Mouse (Mus musculus): ENCODE data around the gene Pde8b. TPM values are rescaled to one million over a fixed set of nuclear protein-coding genes. Genes with fewer than 3 reads are reported as not detected.
A peak's percentile ranks its signal among the peaks of the same experiment; 100 is the strongest.

The Pde8b gene
- polyA plus RNA-seq, 1 experiment from 2014 or later, result 9.9 TPM

GRCm38 (mm10) chr13:95032973-95033372, 217.2 kb downstream of the Pde8b start:
- Histone ChIP-seq H3K9ac (replicated peaks; ENCODE audit: low read depth, low read length) (no peak overlapping the region), H3K4me2 (ENCODE audit: low read depth, low read length) (no peak overlapping the region), H3K4me1 (ENCODE audit: control insufficient read depth, insufficient read depth, low read length) (no peaks in the 10 kb centered on the region), H3K36me3 (ENCODE audit: control insufficient read depth, insufficient read depth, low read length) (no peaks in the 10 kb centered on the region), H3K4me3 (ENCODE audit: low read depth, low read length) (no peak overlapping the region), H3K27me3 (ENCODE audit: control insufficient read depth, insufficient read depth, low read length) (no peaks in the 10 kb centered on the region), H3K27ac (ENCODE audit: low read depth, low read length) (no peak overlapping the region), H3K9me3 (ENCODE audit: control insufficient read depth, low read length) (no peaks in the 10 kb centered on the region)
- no peak for ATAC-seq (ENCODE audit: low read depth)
- 83% methylated on average over 6 of the region's 6 CpGs for WGBS

GRCm38 (mm10) chr13:95032127-95032831, 217.9 kb downstream of the Pde8b start:
- Histone ChIP-seq H3K27me3 (ENCODE audit: control insufficient read depth, insufficient read depth, low read length) (no peaks in the 10 kb centered on the region), H3K9ac (replicated peaks; ENCODE audit: low read depth, low read length) (no peak overlapping the region; the same call in 1 of the 2 replicates), H3K4me1 (ENCODE audit: control insufficient read depth, insufficient read depth, low read length) (no peaks in the 10 kb centered on the region), H3K36me3 (ENCODE audit: control insufficient read depth, insufficient read depth, low read length) (no peaks in the 10 kb centered on the region), H3K4me2 (ENCODE audit: low read depth, low read length) (no peak overlapping the region), H3K27ac (ENCODE audit: low read depth, low read length) (peak overlapping the region; percentile 23; the same call in 1 of the 2 replicates), H3K9me3 (ENCODE audit: control insufficient read depth, low read length) (no peaks in the 10 kb centered on the region), H3K4me3 (ENCODE audit: low read depth, low read length) (no peak overlapping the region)
- whole genome bisulfite sequencing, result 53% methylated on average over 17 of the region's 17 CpGs
- ATAC-seq (ENCODE audit: low read depth), result no peak

- Histone ChIP-seq H3K36me3 (ENCODE audit: control insufficient read depth, insufficient read depth, low read length) (no peaks in the 10 kb centered on the region), H3K4me3 (ENCODE audit: low read depth, low read length) (no peak overlapping the region), H3K9me3 (ENCODE audit: control insufficient read depth, low read length) (no peaks in the 10 kb centered on the region), H3K4me2 (ENCODE audit: low read depth, low read length) (no peak overlapping the region), H3K4me1 (ENCODE audit: control insufficient read depth, insufficient read depth, low read length) (no peaks in the 10 kb centered on the region), H3K9ac (replicated peaks; ENCODE audit: low read depth, low read length) (no peak overlapping the region), H3K27me3 (ENCODE audit: control insufficient read depth, insufficient read depth, low read length) (no peaks in the 10 kb centered on the region), H3K27ac (ENCODE audit: low read depth, low read length) (no peak overlapping the region)
- 87% methylated on average over 6 of the region's 6 CpGs for WGBS
- ATAC-seq (ENCODE audit: low read depth), result no peak
These were observed 219.3 kb downstream of the Pde8b start for GRCm38 (mm10) chr13:95030828-95031227.

- Histone ChIP-seq H3K9ac (replicated peaks; ENCODE audit: low read depth, low read length) (no peak overlapping the region), H3K9me3 (ENCODE audit: control insufficient read depth, low read length) (no peaks in the 10 kb centered on the region)
- 83% methylated on average over 6 of the region's 6 CpGs for WGBS
These were observed 229.9 kb downstream of the Pde8b start for GRCm38 (mm10) chr13:95020216-95020615.

GRCm38 (mm10) chr13:95019345-95019744, 230.8 kb downstream of the Pde8b start:
- Histone ChIP-seq H3K36me3 (ENCODE audit: control insufficient read depth, insufficient read depth, low read length) (no peaks in the 10 kb centered on the region), H3K27me3 (ENCODE audit: control insufficient read depth, insufficient read depth, low read length) (no peaks in the 10 kb centered on the region), H3K27ac (ENCODE audit: low read depth, low read length) (no peak overlapping the region), H3K9ac (replicated peaks; ENCODE audit: low read depth, low read length) (no peak overlapping the region), H3K4me1 (ENCODE audit: control insufficient read depth, insufficient read depth, low read length) (no peaks in the 10 kb centered on the region), H3K4me3 (ENCODE audit: low read depth, low read length) (no peak overlapping the region), H3K4me2 (ENCODE audit: low read depth, low read length) (no peak overlapping the region), H3K9me3 (ENCODE audit: control insufficient read depth, low read length) (no peaks in the 10 kb centered on the region)
- no peak for ATAC-seq (ENCODE audit: low read depth)
- 89% methylated on average over 6 of the region's 6 CpGs for WGBS

More at GRCm38 (mm10) chr13:95020216-95020615, 229.9 kb downstream of the Pde8b start:
- H3K36me3 ChIP-seq (ENCODE audit: control insufficient read depth, insufficient read depth, low read length), result no peaks in the 10 kb centered on the region
- no peaks in the 10 kb centered on the region for H3K27me3 ChIP-seq (ENCODE audit: control insufficient read depth, insufficient read depth, low read length)
- no peaks in the 10 kb centered on the region for H3K4me1 ChIP-seq (ENCODE audit: control insufficient read depth, insufficient read depth, low read length)
- H3K27ac ChIP-seq (ENCODE audit: low read depth, low read length), result no peak overlapping the region
- H3K4me2 ChIP-seq (ENCODE audit: low read depth, low read length), result no peak overlapping the region
- no peak for ATAC-seq (ENCODE audit: low read depth)
- no peak overlapping the region for H3K4me3 ChIP-seq (ENCODE audit: low read depth, low read length)

GRCm38 (mm10) chr13:95017916-95018315, 232.2 kb downstream of the Pde8b start:
- under 1% methylated on average over 9 of the region's 9 CpGs for WGBS
- Histone ChIP-seq H3K27ac (ENCODE audit: low read depth, low read length) (no peak overlapping the region), H3K4me1 (ENCODE audit: control insufficient read depth, insufficient read depth, low read length) (no peaks in the 10 kb centered on the region), H3K36me3 (ENCODE audit: control insufficient read depth, insufficient read depth, low read length) (no peaks in the 10 kb centered on the region), H3K4me2 (ENCODE audit: low read depth, low read length) (0 out of 2 replicates have a peak overlapping the region, but pooled peaks have one; percentile 29), H3K9me3 (ENCODE audit: control insufficient read depth, low read length) (no peaks in the 10 kb centered on the region), H3K4me3 (ENCODE audit: low read depth, low read length) (no peak overlapping the region), H3K27me3 (ENCODE audit: control insufficient read depth, insufficient read depth, low read length) (no peaks in the 10 kb centered on the region), H3K9ac (replicated peaks; ENCODE audit: low read depth, low read length) (peak overlapping the region; percentile 37; the same call in 1 of the 2 replicates)
- peak; percentile 76 for ATAC-seq (ENCODE audit: low read depth)

GRCm38 (mm10) chr13:95017278-95017677, 232.9 kb downstream of the Pde8b start:
- Histone ChIP-seq H3K4me3 (ENCODE audit: low read depth, low read length) (no peak overlapping the region), H3K27me3 (ENCODE audit: control insufficient read depth, insufficient read depth, low read length) (no peaks in the 10 kb centered on the region), H3K9ac (replicated peaks; ENCODE audit: low read depth, low read length) (no peak overlapping the region), H3K4me2 (ENCODE audit: low read depth, low read length) (no peak overlapping the region), H3K4me1 (ENCODE audit: control insufficient read depth, insufficient read depth, low read length) (no peaks in the 10 kb centered on the region), H3K27ac (ENCODE audit: low read depth, low read length) (no peak overlapping the region), H3K9me3 (ENCODE audit: control insufficient read depth, low read length) (no peaks in the 10 kb centered on the region), H3K36me3 (ENCODE audit: control insufficient read depth, insufficient read depth, low read length) (no peaks in the 10 kb centered on the region)
- ATAC-seq (ENCODE audit: low read depth), result no peak
- 92% methylated on average over 6 of the region's 6 CpGs for WGBS

GRCm38 (mm10) chr13:95011546-95012257, 238.4 kb downstream of the Pde8b start:
- 88% methylated on average over 7 of the region's 7 CpGs for WGBS

GRCm38 (mm10) chr13:95009261-95009660, 240.9 kb downstream of the Pde8b start:
- 80% methylated on average over 7 of the region's 7 CpGs for WGBS
- Histone ChIP-seq H3K4me3 (ENCODE audit: low read depth, low read length) (no peak overlapping the region), H3K4me1 (ENCODE audit: control insufficient read depth, insufficient read depth, low read length) (no peaks in the 10 kb centered on the region), H3K9ac (replicated peaks; ENCODE audit: low read depth, low read length) (no peak overlapping the region), H3K9me3 (ENCODE audit: control insufficient read depth, low read length) (no peaks in the 10 kb centered on the region), H3K27ac (ENCODE audit: low read depth, low read length) (no peak overlapping the region), H3K4me2 (ENCODE audit: low read depth, low read length) (no peak overlapping the region), H3K36me3 (ENCODE audit: control insufficient read depth, insufficient read depth, low read length) (no peaks in the 10 kb centered on the region), H3K27me3 (ENCODE audit: control insufficient read depth, insufficient read depth, low read length) (no peaks in the 10 kb centered on the region)
- no peak for ATAC-seq (ENCODE audit: low read depth)

More at GRCm38 (mm10) chr13:95011546-95012257, 238.4 kb downstream of the Pde8b start:
- no peaks in the 10 kb centered on the region for H3K27me3 ChIP-seq (ENCODE audit: control insufficient read depth, insufficient read depth, low read length)
- H3K4me1 ChIP-seq (ENCODE audit: control insufficient read depth, insufficient read depth, low read length), result no peaks in the 10 kb centered on the region
- no peak overlapping the region for H3K9ac ChIP-seq (replicated peaks; ENCODE audit: low read depth, low read length)
- no peaks in the 10 kb centered on the region for H3K9me3 ChIP-seq (ENCODE audit: control insufficient read depth, low read length)
- no peaks in the 10 kb centered on the region for H3K36me3 ChIP-seq (ENCODE audit: control insufficient read depth, insufficient read depth, low read length)
- no peak overlapping the region for H3K27ac ChIP-seq (ENCODE audit: low read depth, low read length)
- ATAC-seq (ENCODE audit: low read depth), result no peak
- H3K4me3 ChIP-seq (ENCODE audit: low read depth, low read length), result no peak overlapping the region
- H3K4me2 ChIP-seq (ENCODE audit: low read depth, low read length), result no peak overlapping the region
